Mouse (Mus musculus): ENCODE measurements around the gene Comtd1. TPM values are rescaled to one million over a fixed set of nuclear protein-coding genes. Genes with fewer than 3 reads are reported as not detected.

The Comtd1 gene
- polyA plus RNA-seq, 1 experiment from 2014 or later, result 67.3 TPM

DNA sequence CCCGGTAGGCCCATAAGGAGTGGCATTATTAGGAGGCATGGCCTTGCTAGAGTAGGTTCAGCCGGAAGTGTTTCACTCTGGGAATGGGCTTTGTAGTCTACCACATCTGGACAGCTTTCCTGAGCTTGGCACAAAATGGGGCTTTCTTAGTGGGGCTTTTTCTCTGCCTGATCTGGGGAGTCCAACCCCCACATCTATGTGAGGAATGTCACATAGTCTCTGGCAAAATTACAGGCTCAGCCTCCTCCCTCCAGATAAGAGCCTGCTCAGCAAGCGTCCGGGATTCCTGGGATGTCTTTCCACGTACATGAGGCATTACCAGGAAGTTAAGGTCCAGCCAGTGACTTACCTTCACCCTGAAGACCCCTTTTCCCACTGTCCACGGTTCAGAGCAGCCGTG, 24.9 kb downstream of the Comtd1 start:
- Histone ChIP-seq H3K9me3 (ENCODE audit: control insufficient read depth) (no peaks in the 10 kb centered on the region), H3K4me2 (replicated peaks; ENCODE audit: low read depth) (no peak overlapping the region), H3K27ac (ENCODE audit: low read depth, low read length) (peak overlapping the region; percentile 74), H3K9ac (ENCODE audit: low read depth, low read length) (no peak overlapping the region), H3K36me3 (ENCODE audit: control insufficient read depth, insufficient read depth) (no peaks in the 10 kb centered on the region), H3K27me3 (replicated peaks; ENCODE audit: control insufficient read depth, insufficient read depth, low read length) (no peaks in the 10 kb centered on the region), H3K4me3 (ENCODE audit: low read depth, low read length) (no peak overlapping the region), H3K4me1 (replicated peaks; ENCODE audit: control insufficient read depth, insufficient read depth, low read length) (peaks cover 5% of the 10 kb centered on the region; the same call in 1 of the 2 replicates)
- ATAC-seq, result no peak
- WGBS, result 33% methylated on average over 7 of the region's 7 CpGs
- TF ChIP-seq CTCF (IDR thresholded peaks at IDR 0.05; ENCODE audit: low read depth), result no peak

DNA sequence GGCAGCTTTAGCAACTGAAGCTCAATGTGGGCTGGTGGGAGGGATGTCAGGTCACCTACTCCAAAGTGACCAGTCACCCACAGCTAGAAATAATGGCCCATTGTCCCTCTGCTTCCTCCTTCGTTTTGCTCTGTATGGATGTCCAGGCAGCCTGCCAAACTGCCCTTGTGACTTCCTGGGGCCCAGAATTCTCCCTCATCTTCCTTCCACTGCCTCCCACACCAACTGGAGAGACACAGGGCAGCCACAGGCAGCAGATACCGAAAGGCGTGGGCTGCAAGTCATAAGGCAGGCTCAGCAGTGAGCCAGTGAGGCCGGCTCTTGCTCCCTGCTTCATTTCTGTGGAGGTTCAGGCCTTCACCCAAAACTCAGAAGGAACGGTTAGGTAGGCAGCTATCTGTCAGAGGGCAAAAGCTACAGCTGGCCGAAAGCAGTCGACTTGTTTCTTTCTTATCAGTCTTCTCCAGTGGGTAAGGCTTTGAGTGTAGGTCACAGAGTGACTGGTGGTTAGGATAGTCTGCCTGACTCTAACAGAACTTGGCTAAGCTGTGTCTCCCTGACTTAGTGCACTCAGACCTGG, 25.9 kb downstream of the Comtd1 start:
- no peak for TF ChIP-seq CTCF (IDR thresholded peaks at IDR 0.05; ENCODE audit: low read depth)
- ATAC-seq, result 0 out of 2 replicates have a peak, but pooled peaks have one; percentile 9
- Histone ChIP-seq H3K4me2 (replicated peaks; ENCODE audit: low read depth) (no peak overlapping the region), H3K9ac (ENCODE audit: low read depth, low read length) (no peak overlapping the region), H3K27me3 (replicated peaks; ENCODE audit: control insufficient read depth, insufficient read depth, low read length) (no peaks in the 10 kb centered on the region), H3K4me1 (replicated peaks; ENCODE audit: control insufficient read depth, insufficient read depth, low read length) (0 out of 2 replicates have a peak, but pooled peaks cover 4% of the 10 kb centered on the region), H3K27ac (ENCODE audit: low read depth, low read length) (peak overlapping the region; percentile 76), H3K4me3 (ENCODE audit: low read depth, low read length) (no peak overlapping the region), H3K9me3 (ENCODE audit: control insufficient read depth) (no peaks in the 10 kb centered on the region), H3K36me3 (ENCODE audit: control insufficient read depth, insufficient read depth) (no peaks in the 10 kb centered on the region)
- WGBS, result 11% methylated on average over 7 of the region's 7 CpGs

DNA sequence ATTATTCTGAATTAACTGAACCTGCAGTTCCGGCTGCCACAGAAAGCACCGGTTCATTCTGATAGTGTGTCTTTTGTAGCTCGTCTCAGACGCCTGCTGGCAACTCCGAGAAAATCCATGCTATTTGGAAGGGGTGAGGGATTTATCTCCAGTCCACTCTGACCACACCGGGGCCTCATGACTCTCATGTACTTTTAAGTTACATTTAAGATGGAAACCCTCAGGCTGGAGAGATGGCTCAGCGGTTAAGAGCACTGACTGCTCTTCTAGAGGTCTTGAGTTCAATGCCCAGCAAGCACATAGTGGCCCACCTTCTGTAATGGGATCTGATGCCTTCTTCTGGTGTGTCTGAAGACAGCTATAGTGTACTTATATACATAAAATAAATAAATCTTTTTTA, 26.5 kb downstream of the Comtd1 start:
- H3K9me3 ChIP-seq (ENCODE audit: control insufficient read depth), result no peaks in the 10 kb centered on the region
- ATAC-seq, result no peak
- no peak overlapping the region for H3K27ac ChIP-seq (ENCODE audit: low read depth, low read length)
- WGBS, result 79% methylated on average over 7 of the region's 7 CpGs
- no peak overlapping the region for H3K4me2 ChIP-seq (replicated peaks; ENCODE audit: low read depth)
- no peaks in the 10 kb centered on the region for H3K36me3 ChIP-seq (ENCODE audit: control insufficient read depth, insufficient read depth)
- H3K27me3 ChIP-seq (replicated peaks; ENCODE audit: control insufficient read depth, insufficient read depth, low read length), result no peaks in the 10 kb centered on the region
- H3K9ac ChIP-seq (ENCODE audit: low read depth, low read length), result no peak overlapping the region
- H3K4me3 ChIP-seq (ENCODE audit: low read depth, low read length), result no peak overlapping the region
- H3K4me1 ChIP-seq (replicated peaks; ENCODE audit: control insufficient read depth, insufficient read depth, low read length), result 0 out of 2 replicates have a peak, but pooled peaks cover 4% of the 10 kb centered on the region
- TF ChIP-seq CTCF (IDR thresholded peaks at IDR 0.05; ENCODE audit: low read depth), result no peak

DNA sequence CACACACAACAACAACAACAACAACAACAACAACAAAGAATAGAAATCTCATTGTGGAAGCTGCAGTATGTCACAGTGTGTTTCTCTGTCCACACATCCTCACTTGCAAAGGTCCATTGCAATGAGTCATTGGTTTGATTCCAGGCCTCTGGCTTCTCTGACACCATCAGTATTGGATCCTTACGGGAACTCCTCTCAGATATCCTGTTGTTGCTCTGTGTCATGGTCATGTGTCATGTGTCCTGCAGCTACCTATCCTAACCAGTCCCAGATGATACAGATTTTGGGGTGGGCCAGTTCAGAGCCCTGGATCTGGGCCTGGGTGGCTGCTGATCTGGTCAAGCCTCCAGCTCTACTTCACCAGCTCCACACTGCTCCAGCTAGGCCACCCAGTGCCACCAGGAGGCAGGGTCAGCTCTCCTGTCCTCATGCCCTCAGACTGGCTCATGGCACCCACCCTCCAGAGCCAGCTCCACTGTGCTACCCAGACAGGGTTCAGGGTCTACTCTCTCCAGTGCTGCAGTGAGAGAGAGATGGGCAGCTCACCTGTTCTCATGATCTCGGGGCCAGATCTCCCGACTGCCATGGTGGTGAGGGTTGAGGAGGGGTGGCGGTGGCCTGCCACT, 27.8 kb downstream of the Comtd1 start:
- Histone ChIP-seq H3K36me3 (ENCODE audit: control insufficient read depth, insufficient read depth) (no peaks in the 10 kb centered on the region), H3K27me3 (replicated peaks; ENCODE audit: control insufficient read depth, insufficient read depth, low read length) (no peaks in the 10 kb centered on the region), H3K4me2 (replicated peaks; ENCODE audit: low read depth) (no peak overlapping the region), H3K4me1 (replicated peaks; ENCODE audit: control insufficient read depth, insufficient read depth, low read length) (0 out of 2 replicates have a peak, but pooled peaks cover 4% of the 10 kb centered on the region), H3K4me3 (ENCODE audit: low read depth, low read length) (no peak overlapping the region), H3K9ac (ENCODE audit: low read depth, low read length) (no peak overlapping the region), H3K9me3 (ENCODE audit: control insufficient read depth) (no peaks in the 10 kb centered on the region), H3K27ac (ENCODE audit: low read depth, low read length) (no peak overlapping the region)
- TF ChIP-seq CTCF (IDR thresholded peaks at IDR 0.05; ENCODE audit: low read depth), result peak; percentile 62
- 90% methylated on average over 4 of the region's 4 CpGs for WGBS
- no peak for ATAC-seq

DNA sequence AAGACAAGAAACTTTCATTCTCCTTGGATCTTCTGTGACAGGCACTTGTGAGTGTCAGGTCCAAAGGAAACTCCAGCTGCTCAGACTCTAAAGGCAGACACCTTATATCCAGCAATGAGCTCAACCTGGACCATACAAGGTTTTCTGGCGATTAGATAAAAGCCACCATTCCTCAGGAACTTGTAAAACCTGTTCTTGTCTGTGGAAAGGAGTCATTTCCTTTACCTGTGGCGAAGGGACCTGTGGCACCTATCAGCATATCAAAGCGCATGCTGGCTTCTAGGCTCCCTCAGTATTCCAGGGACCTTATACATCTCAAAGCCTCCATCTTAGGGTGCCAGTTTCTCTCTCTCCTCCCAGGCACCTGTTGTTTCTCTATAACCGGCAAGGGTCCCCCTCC, 31.3 kb downstream of the Comtd1 start:
- no peak for TF ChIP-seq CTCF (IDR thresholded peaks at IDR 0.05; ENCODE audit: low read depth)
- no peaks in the 10 kb centered on the region for H3K9me3 ChIP-seq (ENCODE audit: control insufficient read depth)
- ATAC-seq, result peak; percentile 44
- no peaks in the 10 kb centered on the region for H3K4me1 ChIP-seq (replicated peaks; ENCODE audit: control insufficient read depth, insufficient read depth, low read length)
- 32% methylated on average over 4 of the region's 4 CpGs for WGBS
- no peaks in the 10 kb centered on the region for H3K27me3 ChIP-seq (replicated peaks; ENCODE audit: control insufficient read depth, insufficient read depth, low read length)
- H3K27ac ChIP-seq (ENCODE audit: low read depth, low read length), result peak overlapping the region; percentile 28; the same call in 1 of the 2 replicates
- H3K9ac ChIP-seq (ENCODE audit: low read depth, low read length), result no peak overlapping the region
- H3K4me2 ChIP-seq (replicated peaks; ENCODE audit: low read depth), result 0 out of 2 replicates have a peak overlapping the region, but pooled peaks have one; percentile 6
- no peak overlapping the region for H3K4me3 ChIP-seq (ENCODE audit: low read depth, low read length)
- H3K36me3 ChIP-seq (ENCODE audit: control insufficient read depth, insufficient read depth), result no peaks in the 10 kb centered on the region

DNA sequence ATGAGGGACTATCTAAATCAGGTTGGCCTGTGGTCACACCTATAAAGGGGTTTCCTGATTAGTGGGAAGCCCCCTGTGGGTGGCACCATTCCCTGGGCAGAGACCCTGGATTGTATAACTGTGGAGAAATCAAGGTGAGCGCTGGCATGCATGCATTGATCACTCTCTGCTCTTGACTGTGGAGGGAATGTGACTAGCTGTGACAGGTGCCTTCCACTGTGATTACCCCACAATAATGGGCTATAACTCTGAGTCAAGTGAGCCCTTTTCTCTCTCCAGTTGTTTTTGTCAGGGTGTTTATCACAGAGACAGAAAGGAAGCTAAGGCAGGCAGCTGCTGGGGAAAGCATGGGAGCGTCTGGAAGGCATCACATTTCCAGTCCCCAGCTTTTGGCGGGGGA, 32.5 kb downstream of the Comtd1 start:
- ATAC-seq, result no peak
- no peaks in the 10 kb centered on the region for H3K36me3 ChIP-seq (ENCODE audit: control insufficient read depth, insufficient read depth)
- no peaks in the 10 kb centered on the region for H3K9me3 ChIP-seq (ENCODE audit: control insufficient read depth)
- H3K4me3 ChIP-seq (ENCODE audit: low read depth, low read length), result no peak overlapping the region
- 67% methylated on average over 3 of the region's 3 CpGs for WGBS
- no peak for TF ChIP-seq CTCF (IDR thresholded peaks at IDR 0.05; ENCODE audit: low read depth)
- no peak overlapping the region for H3K9ac ChIP-seq (ENCODE audit: low read depth, low read length)
- H3K4me1 ChIP-seq (replicated peaks; ENCODE audit: control insufficient read depth, insufficient read depth, low read length), result no peaks in the 10 kb centered on the region
- no peaks in the 10 kb centered on the region for H3K27me3 ChIP-seq (replicated peaks; ENCODE audit: control insufficient read depth, insufficient read depth, low read length)
- no peak overlapping the region for H3K4me2 ChIP-seq (replicated peaks; ENCODE audit: low read depth)
- no peak overlapping the region for H3K27ac ChIP-seq (ENCODE audit: low read depth, low read length)
